Mouse (Mus musculus) retina, adult 2 months (tissue): ENCODE measurements around the gene Palmd.

Source experiments
- DNase-seq: peaks from one replicate; pipeline ENCODE4 v3.0.0-alpha.2; 2012; ENCODE audit warnings: low read depth, low spot score

Palmd gene

DNA sequence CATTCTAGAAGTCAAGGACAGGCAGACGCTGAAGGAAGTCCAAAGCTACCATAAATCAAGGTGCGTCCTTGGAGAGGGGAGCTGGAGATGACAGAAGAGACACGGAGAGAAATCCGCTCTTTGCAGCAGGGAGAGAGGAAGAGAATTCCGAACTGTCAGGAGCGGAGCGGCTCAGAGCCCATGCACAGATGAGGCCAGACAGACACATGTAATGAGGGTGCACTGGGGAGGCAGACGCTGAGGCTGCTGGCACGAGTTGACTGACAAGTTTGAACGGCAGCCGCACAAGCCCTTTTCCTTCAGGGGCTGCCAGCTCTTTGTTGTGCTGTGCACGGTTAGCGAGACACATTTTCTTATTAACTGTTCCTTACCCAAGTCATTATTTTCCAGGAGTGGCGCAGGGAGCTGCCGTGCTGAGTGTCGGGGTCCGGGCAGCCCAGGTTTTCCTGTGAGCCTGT lies at the start of gene Palmd:
Palmd (minus strand) TSS at position 448 of the 458 bp plus-strand sequence.
- DNase-seq: no peak

DNA sequence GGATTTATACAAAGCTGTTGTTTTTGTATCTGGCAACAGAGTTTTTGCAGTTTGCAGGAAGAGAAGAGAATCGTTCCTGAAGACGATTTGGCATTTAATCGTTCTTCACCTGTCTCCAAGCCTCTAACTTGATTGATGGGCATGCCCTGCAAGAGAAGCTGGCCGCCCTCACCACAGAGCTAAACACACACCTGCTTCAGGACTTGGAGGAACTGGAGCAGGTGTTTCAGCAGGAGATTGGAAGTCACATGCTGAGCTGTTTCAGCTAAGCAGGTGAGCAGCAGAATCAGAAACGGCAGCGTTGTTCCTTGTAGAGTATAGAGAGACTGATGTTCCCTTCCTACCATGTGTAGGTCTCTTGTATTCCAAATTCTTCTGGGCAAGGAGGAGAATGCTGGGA lies 41.4 kb upstream of the Palmd start:
- no peak for DNase-seq

GRCm38 (mm10) chr3:117007340-117007739 lies 38.6 kb upstream of the Palmd start:
- no peak for DNase-seq

DNA sequence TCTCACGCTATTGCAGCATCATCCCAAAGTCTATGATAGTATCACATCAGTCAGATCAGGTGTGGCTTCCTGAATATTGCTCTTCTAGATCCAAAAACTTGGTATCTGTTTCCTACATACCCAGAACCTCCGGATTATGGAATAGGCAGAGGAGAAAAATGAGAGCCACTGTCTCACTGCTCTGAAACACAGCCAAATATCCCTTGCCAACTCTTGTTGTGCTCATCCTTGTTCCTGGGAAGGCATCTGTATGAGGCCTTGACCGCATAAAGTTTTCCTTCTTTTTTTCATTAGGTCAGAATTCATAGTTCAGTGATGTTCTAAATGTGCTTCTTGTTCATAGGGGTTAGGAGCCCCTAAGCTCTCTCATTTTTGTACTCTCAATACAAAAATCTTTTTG lies 37.8 kb upstream of the Palmd start:
- DNase-seq: no peak

DNA sequence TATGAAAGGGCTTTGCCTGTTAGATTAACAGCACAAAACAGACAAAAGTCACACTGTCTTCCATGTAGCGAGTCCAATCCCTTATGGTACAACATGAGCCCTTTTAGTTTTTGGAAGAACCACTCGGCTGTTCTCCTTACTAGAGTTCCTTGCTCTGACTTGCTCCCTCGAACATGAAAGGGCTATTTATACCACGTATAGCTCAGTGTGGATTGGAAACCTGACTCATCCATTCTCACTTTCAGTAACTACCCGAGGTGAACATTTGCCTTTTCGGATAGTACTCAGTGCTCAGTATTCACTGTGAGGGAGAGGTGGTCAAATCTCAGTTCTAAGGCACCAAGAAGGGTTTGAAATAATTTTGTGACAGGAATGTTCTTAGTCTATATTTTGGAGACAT lies 34.6 kb upstream of the Palmd start:
- DNase-seq: no peak

DNA sequence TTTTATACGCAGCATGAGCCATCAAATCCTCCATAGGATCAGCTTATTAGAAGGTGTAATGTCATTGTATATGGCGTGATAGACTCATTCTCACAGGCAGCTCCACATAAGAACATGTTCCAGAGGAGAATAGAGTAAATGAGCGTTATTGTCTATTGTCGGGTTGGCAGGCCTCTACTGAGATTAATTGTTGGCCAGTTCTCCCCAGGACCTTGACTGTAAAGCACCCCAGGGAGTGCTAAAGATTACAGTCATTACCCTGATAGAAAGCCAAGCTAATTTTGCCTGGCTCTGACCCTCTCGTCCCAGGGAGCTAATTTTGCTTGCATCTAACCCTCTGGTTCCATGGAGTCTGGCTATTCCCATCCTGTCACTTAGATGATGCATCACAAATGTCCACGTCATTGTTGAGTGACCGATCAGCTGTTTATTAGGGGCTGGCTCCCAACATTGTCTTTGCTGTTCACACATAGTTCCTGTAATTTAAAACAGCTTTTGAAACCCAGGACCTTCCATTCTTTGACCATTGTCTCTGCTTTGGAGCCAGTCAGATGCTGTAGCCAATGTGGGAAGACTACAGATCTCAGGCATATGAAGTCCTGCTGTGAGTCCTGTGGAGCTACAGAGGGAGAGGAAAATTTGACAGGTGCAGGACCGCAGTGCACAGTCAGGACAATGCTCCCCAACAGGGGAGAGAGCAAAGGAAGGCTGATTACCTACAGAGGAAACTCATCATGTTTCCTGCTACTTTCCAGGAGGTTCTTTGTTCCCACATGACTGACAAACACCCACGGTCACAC lies 33.1 kb upstream of the Palmd start:
- DNase-seq: no peak

GRCm38 (mm10) chr3:116993011-116993410 lies 24.2 kb upstream of the Palmd start:
- DNase-seq: no peak

DNA sequence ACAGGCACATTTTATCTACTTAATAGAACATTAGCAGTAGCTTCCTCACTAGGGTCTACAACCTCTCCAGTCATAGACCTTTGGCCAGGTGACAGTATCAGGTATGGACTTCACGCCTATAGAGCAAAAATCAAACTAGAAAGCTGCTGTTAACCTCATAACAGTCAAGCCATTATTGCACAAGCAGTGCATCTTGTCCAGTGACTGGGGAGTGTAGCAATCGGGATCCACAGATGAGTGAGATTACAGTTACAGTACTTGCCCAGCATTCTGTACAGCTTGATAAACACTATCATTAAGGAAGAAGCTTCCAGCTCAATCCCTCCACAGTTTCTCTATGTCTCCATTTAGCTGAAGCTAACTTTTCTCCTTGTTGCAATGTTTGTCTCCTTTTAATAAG lies 22.4 kb upstream of the Palmd start:
- DNase-seq: no peak

DNA sequence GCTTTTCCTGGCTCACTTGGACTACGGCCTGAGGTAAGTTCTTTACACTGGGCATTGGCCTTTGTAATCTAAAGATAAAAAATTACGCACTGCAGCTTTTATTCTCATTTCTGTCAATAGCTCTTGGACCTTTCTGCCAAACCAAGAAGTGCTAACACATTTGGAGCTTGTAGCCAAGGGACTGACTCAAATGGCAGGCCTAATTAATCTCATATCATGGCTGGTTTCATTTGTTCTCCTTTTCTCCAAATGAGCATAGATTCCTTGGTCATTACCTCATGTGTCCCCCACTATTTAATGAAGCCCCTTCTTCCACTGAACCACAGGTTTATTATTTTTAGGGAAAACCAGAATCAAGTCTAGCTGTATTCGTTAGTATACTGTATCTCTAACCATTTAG lies 19.4 kb upstream of the Palmd start:
- no peak for DNase-seq

DNA sequence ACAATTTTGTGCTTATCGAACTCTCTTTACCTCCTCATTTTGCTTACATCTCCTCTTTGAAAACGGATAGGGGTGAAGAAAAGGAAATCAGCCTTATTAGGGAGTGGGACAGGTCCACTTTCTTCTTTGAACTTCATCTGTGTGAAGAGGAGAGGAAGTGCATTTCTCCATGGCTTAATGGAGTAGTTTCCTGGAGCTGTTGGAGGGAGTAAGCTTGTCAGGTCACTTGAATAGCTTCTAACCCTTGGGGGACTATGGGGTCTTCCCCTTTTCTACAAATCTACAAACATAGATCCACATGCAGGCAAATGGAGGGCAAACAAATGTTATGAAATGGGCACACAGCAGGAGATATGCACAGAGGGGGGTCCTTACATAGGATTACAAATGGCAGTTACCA lies 17.7 kb upstream of the Palmd start:
- DNase-seq: no peak

DNA sequence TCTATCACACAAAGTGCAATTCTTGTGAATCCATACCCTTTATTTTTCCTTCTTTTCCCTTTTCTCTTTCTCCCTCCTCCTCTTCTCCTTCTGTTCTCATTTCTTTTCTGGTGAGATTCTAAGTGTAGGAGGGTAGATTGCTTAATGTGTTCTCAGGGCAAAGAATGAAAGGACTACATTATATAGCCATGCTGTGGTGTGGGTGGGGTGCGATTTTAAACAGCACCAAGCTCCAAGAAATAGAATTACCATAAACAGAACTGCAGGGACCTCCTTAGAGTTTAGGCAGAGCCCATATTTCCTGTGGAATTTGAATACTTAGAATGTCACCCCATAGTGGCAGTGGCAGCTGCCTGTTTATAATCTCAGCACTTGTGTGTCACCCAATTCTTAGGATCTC lies 17.0 kb upstream of the Palmd start:
- DNase-seq: no peak

DNA sequence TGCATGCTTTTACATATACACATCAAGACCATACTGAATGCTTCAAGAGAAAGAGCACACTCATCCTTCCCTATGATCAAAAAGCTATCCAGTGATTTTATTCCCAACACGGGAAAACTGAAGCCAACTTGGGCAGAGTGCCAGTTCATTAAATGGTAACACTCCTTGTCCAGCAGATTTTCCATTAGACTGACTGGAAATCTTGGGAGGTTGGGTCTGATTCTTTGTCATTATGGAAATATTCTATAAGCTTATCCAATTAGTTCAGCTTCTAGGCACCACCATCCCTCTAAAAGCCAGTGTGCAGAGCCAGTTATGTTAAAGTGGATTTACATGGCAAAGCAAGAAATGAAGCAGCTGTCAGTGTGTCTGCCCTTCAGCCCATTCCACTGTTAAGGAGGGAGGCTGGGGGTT lies 16.3 kb upstream of the Palmd start:
- DNase-seq: no peak

- no peak for DNase-seq
Observed at GRCm38 (mm10) chr3:116981811-116982575, 13.2 kb upstream of the Palmd start.

DNA sequence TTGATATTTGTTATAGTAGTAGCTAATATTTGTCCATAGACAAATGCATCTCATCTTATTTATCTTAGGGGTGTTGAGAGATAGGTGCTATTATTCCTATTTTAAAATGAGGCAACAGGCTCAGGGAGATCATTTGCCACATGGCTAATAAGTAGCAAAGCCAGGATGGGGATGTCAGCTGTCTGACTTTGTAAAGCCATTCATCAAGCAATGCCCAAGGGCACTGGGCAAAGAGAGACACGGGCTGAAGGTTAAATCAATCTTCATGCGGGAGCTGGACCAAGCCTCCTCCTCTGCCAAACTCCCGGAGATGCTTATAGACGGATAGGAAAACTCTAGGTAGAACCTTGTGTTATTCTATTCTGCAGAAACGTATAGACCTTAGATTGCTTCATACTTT lies 999 bp upstream of the Palmd start:
- DNase-seq: no peak

DNA sequence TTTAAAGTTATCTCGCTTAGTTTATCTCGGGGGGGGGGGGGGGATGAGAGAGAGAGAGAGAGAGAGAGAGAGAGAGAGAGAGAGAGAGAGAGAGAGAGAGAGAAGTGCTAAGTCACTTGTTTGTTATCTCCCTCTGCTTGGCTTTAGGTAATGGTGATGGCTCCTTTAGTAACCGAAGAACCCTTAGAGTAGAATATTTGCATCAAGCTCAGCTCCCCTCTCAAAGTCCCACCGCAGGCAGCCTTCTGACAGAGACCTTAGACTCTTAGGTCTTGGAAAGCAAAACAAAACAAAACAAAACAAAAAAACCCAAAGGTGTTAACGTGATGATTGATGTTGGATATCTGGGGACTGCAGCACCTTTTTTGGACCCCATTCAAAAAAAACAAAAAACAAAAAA lies 216 bp upstream of the Palmd start:
- DNase-seq: no peak

DNA sequence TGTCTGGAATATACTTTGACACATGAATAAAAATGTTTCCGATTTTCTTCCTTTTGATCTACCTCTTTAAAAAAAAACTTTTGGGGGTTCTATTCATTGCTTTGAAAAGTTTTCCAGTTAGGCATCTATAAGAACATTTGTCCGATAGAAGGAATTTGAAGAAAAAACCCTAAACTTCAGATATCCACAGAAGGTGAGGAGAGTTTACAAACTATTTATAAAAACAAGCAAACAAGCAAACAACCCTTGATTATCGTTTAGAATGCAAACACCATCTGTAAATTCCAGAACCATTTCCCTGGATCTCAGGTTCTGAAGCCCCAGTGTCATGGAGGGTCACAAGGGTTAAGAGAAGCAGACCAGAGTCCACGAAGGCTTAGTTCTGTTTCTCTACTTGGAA lies 820 bp downstream of the Palmd start, which contains the start of gene 4930455H04Rik:
4930455H04Rik (plus strand) TSS at position 301 of the 400 bp plus-strand sequence.
- no peak for DNase-seq

- DNase-seq: no peak
Observed at GRCm38 (mm10) chr3:116967436-116967835, 1.4 kb downstream of the Palmd start.

GRCm38 (mm10) chr3:116966800-116967199 lies 2.0 kb downstream of the Palmd start:
- no peak for DNase-seq

- no peak for DNase-seq
Observed at GRCm38 (mm10) chr3:116966225-116966624, 2.6 kb downstream of the Palmd start.

- DNase-seq: no peak
Observed at GRCm38 (mm10) chr3:116964426-116964825, 4.4 kb downstream of the Palmd start.

GRCm38 (mm10) chr3:116963213-116963612 lies 5.6 kb downstream of the Palmd start:
- DNase-seq: no peak

DNA sequence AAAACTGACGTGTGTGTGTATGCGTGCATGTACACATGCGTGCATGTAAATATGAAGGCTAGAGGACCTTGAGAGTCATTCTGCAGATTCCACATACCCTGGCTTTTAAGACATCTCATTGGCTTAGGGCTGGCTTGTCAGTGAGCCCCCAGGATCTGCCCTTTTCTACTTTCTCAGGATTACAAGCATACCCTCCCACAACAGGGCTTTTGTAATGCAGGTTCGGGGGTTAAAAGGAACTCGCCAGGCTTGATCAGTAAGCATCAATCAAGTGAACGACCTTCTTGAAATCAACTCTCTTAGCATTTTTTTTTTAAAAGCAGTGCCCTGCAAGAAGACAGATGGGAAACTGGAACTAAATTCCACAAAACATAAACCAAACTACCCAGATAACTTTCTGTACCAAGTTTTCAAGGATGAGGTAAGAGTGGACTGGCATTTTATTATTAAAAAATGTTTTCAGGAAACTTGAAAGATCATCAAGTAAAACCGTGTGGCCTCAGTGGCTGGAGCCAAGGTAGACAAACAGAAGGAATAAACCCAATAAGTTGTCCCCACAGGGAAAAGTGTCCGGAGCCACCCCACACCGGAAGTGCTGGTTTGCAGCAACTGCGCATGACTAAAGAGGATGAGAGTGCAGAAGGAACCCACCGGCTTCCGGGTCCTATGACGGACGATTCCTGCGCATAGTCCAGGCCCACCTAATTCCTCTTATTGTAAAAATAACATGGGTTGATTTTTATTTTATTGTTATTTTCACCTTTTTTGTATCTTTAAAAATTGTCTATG lies 7.2 kb downstream of the Palmd start:
- DNase-seq: no peak
